Mouse (Mus musculus) brain, adult 2 months (tissue): ENCODE results near the gene Dner.
A peak's percentile ranks its signal among the peaks of the same experiment; 100 is the strongest.

Source experiments
- DNase-seq: peaks from one replicate; pipeline ENCODE4 v3.0.0; 2011; ENCODE audit warnings: low read depth, low spot score

Gene Dner

DNA sequence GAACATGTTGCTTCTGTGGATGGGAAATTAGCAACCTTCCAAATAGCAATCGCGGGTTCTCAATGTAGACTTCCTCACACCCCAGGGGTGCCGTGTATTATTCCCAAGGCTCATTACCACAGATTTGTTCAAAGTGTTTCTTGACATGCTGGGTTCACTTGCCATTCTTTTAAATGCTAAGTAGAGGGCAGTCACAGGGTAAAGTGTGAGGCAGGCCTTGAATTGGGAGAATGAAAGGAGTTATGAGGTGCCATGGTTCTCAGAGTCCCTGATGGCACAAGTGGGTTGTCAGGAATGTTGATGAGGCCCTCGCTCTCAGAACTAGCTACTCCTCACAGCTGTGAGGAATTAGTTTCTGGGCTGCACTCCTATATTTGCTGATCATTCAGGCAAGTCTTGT lies 160.0 kb downstream of the Dner start:
- no peak for DNase-seq

GRCm38 (mm10) chr1:84525514-84525913 lies 170.5 kb downstream of the Dner start:
- no peak for DNase-seq

- DNase-seq = no peak
Observed at GRCm38 (mm10) chr1:84524413-84524812, 171.6 kb downstream of the Dner start.

DNA sequence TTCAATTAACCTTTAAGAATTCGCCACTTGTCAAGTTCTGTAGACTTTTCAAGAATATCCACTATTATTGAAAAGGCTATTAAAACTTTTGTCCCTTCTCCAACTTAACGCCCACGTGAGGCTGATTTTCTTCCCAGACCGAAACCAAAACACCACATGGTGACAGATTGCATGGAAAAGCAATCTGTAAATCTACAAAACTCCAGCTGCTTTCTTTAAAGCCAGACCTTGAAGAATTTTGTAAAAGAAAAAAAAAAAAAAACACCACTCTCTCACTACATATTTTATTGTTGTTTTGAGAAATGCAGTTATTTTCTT lies 173.1 kb downstream of the Dner start:
- DNase-seq = peak; percentile 71

DNA sequence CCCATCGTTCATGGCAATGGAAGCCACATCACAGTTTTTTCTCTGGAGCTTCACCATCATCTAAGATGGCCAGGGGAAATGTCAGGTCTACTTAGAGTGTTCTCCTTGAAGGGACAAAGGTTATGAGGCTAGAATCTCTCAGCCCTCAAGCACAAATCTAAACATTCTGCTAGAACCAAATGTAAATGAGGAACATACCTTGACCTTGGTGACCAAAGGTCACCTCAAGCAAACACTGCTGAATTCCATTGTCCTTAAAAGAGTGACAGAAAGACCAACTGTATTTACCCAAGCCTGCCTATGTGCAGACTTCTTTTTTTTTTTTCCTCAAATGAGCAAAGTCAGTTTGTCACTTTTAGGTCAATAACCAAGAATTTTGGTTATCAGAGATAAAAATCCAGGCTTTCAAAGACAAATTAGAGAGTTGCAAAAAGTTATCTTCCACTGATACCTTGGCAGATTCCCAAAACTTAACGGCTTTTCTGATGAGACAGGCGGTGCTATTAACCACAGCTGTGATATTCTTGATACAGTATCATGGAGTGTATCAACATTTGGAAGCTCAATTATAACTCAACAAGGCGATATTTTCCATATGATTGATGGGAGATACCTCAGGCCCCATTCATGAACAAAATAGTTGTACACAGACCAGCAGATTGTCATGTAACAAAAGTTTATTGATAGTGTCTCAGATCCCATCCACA lies 173.6 kb downstream of the Dner start:
- no peak for DNase-seq

DNA sequence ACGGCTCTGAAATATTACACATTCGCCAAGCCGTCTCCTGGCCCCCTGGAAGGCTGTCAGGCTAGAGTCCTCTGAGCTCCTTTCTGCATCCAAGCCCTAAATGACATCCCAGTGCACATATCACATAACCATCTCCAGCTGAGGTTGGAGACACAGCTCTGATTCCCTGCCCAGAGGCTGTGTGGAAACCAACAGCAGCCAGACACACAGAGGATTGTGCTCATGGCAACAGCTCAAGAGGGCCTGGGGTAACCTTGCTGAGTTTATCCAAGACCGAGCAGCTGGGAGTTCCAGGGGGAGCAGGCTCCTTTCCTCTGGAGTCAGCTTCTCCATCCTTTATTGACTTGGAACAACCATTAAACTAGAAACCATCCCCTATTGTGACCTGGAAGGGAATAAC lies 177.7 kb downstream of the Dner start:
- no peak for DNase-seq

DNA sequence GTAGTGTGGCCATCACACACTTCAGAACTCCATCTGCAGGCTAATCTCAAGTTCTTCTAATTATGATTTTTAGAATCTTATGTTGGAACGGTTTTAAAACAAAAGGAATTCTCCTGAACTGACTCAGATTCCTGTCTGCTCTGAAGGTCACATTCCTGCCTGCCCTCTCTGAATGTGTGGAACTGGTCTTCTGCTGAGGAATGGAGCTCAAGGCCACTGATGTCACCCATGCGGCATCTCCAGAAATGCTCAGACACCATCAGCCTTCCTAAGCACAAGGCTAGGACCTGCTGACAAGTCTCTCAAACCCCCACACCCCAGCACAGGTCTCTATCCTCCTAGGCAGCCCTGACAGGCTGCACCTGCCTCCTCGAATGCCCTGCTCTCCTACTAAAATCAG lies 182.8 kb downstream of the Dner start:
- DNase-seq = no peak

- no peak for DNase-seq
Observed at GRCm38 (mm10) chr1:84508510-84508909, 187.5 kb downstream of the Dner start.

GRCm38 (mm10) chr1:84507568-84507967 lies 188.5 kb downstream of the Dner start:
- DNase-seq = no peak

DNA sequence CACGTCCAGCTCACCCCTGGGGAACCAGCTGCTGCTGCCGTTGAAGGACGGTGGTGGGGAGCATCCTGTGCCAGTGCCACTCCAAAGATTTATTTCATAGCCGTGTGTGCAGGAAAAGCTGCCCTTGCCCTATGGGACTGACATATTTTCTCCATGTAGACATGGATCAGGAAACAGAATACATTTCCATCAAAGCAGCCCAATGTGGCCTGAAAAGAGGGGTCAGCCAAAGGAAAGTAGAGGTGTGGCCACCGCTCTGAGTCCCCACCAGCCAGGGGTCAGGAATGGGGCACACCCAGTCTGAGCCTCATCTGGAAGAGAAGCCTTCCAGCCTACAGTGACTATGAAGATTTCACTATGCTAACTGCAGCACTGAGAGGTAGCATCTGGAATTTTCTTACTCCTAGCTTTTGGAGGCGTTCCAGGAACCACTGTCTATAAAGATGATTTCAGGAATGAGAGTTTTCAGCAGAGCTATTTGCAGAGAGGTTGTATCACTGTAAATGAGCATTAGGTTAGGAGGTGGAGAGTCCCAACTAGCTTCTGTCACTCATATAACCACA lies 189.0 kb downstream of the Dner start:
- DNase-seq = peak; percentile 58

DNA sequence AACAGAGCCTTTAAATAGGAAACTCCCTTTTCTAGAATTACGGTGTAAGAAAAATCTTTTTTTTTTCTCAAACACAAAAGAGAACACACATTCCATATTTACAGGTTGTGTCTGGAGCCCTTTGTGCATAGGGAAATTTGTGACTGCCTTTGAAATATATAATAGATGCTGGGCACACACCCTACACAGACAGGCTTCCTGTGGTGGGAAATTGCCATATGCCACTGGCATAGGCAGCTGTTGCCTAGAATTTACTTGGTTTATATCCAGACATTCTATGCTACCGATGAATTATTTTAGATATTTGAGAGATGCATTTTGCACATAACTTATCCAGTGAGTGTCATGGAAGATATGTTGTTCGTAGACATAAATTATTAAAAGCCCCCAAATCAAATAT lies 195.3 kb downstream of the Dner start:
- no peak for DNase-seq

- peak; percentile 48 for DNase-seq
Observed at GRCm38 (mm10) chr1:84491732-84492131, 204.3 kb downstream of the Dner start.

GRCm38 (mm10) chr1:84488546-84488945 lies 207.5 kb downstream of the Dner start:
- no peak for DNase-seq

- DNase-seq = peak; percentile 59
Observed at GRCm38 (mm10) chr1:84485066-84485465, 211.0 kb downstream of the Dner start.

- no peak for DNase-seq
Observed at GRCm38 (mm10) chr1:84484577-84484976, 211.4 kb downstream of the Dner start.

DNA sequence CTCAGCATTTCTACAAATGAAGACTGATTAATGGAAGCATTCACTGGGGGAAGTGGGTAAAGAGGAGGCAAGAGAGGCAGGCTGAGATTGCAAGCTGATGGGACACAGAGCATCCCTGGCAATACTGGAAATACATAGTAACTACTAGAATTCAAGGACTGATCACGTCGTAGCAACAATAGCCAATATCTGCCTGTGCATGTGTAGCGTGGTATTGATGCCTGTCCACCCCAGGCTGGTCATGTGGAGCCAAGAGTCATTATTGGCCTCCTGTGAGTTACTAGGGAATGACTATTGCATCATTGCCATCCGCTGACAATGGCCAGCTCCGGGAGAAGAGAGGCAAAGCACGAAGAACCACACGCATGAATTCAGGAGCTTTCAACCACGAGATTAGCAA lies 216.0 kb downstream of the Dner start:
- no peak for DNase-seq

- peak; percentile 44 for DNase-seq
Observed at GRCm38 (mm10) chr1:84474274-84474673, 221.7 kb downstream of the Dner start.

DNA sequence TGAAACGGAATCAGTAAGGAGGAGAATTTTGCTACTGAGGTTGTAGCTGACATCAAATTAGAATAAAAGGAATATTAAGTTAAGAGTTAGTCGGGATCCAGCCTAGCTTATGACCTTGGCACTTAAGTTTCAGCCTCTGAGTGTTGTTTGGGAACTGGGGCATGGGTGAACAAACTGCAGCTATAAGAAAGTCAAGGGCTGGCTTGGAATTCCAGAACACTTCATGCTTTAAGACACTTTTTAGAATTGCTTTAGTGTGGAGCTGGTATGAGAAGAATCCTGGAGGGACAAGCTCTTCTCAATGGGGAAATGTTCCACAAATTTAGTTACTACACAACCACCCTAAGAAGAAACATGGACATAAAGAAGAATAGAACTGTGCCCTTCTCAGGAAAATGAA lies 223.8 kb downstream of the Dner start:
- DNase-seq = no peak

- no peak for DNase-seq
Observed at GRCm38 (mm10) chr1:84470342-84470741, 225.7 kb downstream of the Dner start.

DNA sequence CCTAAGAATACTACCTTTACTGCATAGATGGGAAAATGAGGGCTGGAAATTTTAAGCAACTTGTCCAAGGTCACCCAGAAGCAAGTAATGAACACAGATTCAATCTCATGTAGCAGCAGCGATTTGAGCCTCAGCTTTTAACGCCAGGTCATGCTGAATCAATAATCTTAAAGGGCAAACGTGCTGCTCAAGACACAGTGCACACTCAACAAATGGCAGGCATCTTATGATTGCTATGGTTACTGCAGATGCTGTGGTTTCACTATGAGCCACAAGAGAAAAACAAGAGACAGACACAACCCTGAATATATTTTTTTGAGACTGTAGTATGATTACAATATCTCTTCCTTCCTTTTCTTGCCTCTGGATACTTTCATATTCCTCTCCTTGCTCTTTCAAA lies 228.4 kb downstream of the Dner start:
- no peak for DNase-seq

DNA sequence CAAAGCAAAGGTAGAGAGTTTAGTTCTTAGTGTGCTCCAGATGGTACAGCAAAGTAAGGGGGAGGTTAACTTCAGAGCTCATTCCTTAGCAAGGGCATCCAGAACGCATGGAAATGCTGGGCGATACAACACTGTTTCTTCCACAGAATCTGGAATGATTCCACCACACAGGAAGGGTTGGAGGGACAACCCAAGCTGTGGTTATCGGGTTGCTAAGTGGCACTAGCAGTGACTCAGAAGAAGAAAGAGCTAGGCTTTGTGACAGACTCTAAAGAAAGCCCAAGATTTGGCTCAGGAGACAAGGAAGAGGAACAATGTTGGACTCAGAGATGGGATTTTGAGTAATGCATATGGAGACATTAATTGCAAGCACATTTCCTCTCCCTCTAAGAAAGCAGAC lies 231.3 kb downstream of the Dner start:
- peak; percentile 73 for DNase-seq

GRCm38 (mm10) chr1:84463976-84464662 lies 231.9 kb downstream of the Dner start:
- peak; percentile 64 for DNase-seq

- no peak for DNase-seq
Observed at GRCm38 (mm10) chr1:84449566-84450278, 246.3 kb downstream of the Dner start.
